Mouse (Mus musculus) midbrain, embryonic 10.5 days (tissue): ENCODE data around the gene Aldh3a2. TPM values are rescaled to one million over a fixed set of nuclear protein-coding genes. Genes with fewer than 3 reads are reported as not detected.
A peak's percentile ranks its signal among the peaks of the same experiment; 100 is the strongest.
"Not testable (repeated sequence)": the region's sequence is repeated elsewhere in the genome, so short reads cannot be mapped to it uniquely, and the experiment has no call there.

ENCODE experiments used
- DNase-seq: peaks from one replicate; pipeline ENCODE4 v3.0.0-alpha.2; 2017; ENCODE audit warnings: low spot score
- H3K27ac ChIP-seq: fragments of 300-500 bp; sonication (generic); replicated peaks from 2 replicates; pipeline ENCODE4 v1.5.1; 2016; ENCODE audit warnings: mild to moderate bottlenecking
- H3K27me3 ChIP-seq: fragments of 300-500 bp; sonication (generic); 2 replicates; pipeline ENCODE4 v1.6.1; 2016; ENCODE audit warnings: low read depth, mild to moderate bottlenecking; ENCODE audit not compliant: poor library complexity, severe bottlenecking
- H3K36me3 ChIP-seq: fragments of 300-500 bp; sonication (generic); 2 replicates; pipeline ENCODE4 v1.6.1; 2016; ENCODE audit warnings: mild to moderate bottlenecking, moderate library complexity
- H3K4me1 ChIP-seq: fragments of 300-500 bp; sonication (generic); 2 replicates; pipeline ENCODE4 v1.6.1; 2016
- H3K4me3 ChIP-seq: fragments of 300-500 bp; sonication (generic); 2 replicates; pipeline ENCODE4 v1.5.1; 2016; ENCODE audit warnings: mild to moderate bottlenecking, moderate library complexity
- H3K9me3 ChIP-seq: fragments of 300-500 bp; sonication (generic); replicated peaks from 2 replicates; pipeline ENCODE4 v1.6.1; 2016; ENCODE audit warnings: mild to moderate bottlenecking
- WGBS: fragments of 180-500 bp; shearing (Covaris S2); methylation state at CpG from one replicate; pipeline ENCODE4 v1.1.7; 2016; 5-methylcytosine and 5-hydroxymethylcytosine counted together
- polyA plus RNA-seq: library from polyadenylated mRNA; unstranded; fragments of >200 nt; fragmentation: Nextera tagmentation; extraction: Ambion mirVana; gene quantifications from 2 replicates; pipeline ENCODE4 v1.2.1, GENCODE M21; 2016

The Aldh3a2 gene
- 19.7 and 22.3 TPM in 2 replicates for polyA plus RNA-seq

- WGBS: 2% methylated on average over 56 of the region's 58 CpGs
- peak; percentile 94 for DNase-seq
- peaks cover 19% of the 10 kb centered on the region for H3K27me3 ChIP-seq
- H3K9me3 ChIP-seq: no peaks in the 10 kb centered on the region
- H3K27ac ChIP-seq: peak within 1 kb of the TSS; percentile 94
- peaks cover 30% of the 10 kb centered on the region for H3K36me3 ChIP-seq
- H3K4me1 ChIP-seq: peaks cover 15% of the 10 kb centered on the region
- H3K4me3 ChIP-seq: peak within 1 kb of the TSS; percentile 83
These were observed at the start of gene Aldh3a2 for GRCm38 (mm10) chr11:61266551-61267533. Gene Aldh3a2, minus strand, starts transcription at chr11:61267464.

GRCm38 (mm10) chr11:61316864-61317263 lies 49.6 kb upstream of the Aldh3a2 start:
- no peak overlapping the region for H3K4me3 ChIP-seq
- no peaks in the 10 kb centered on the region for H3K27me3 ChIP-seq
- 0 out of 2 replicates have a peak, but pooled peaks cover 4% of the 10 kb centered on the region for H3K4me1 ChIP-seq
- H3K9me3 ChIP-seq: no peaks in the 10 kb centered on the region
- no peak for DNase-seq
- H3K36me3 ChIP-seq: no peaks in the 10 kb centered on the region
- 92% methylated on average over 2 of the region's 2 CpGs for WGBS
- H3K27ac ChIP-seq: no peak overlapping the region

GRCm38 (mm10) chr11:61310321-61310720 lies 43.1 kb upstream of the Aldh3a2 start:
- H3K4me1 ChIP-seq: peaks cover 18% of the 10 kb centered on the region
- no peak overlapping the region for H3K4me3 ChIP-seq
- 74% methylated on average over 7 of the region's 7 CpGs for WGBS
- DNase-seq: no peak
- H3K27me3 ChIP-seq: 0 out of 2 replicates have a peak, but pooled peaks cover 7% of the 10 kb centered on the region
- peaks cover 4% of the 10 kb centered on the region; the same call in 1 of the 2 replicates for H3K9me3 ChIP-seq
- no peaks in the 10 kb centered on the region for H3K36me3 ChIP-seq
- no peak overlapping the region for H3K27ac ChIP-seq

GRCm38 (mm10) chr11:61309831-61310230 lies 42.6 kb upstream of the Aldh3a2 start:
- H3K36me3 ChIP-seq: no peaks in the 10 kb centered on the region
- 69% methylated on average over 12 of the region's 12 CpGs for WGBS
- H3K9me3 ChIP-seq: peaks cover 6% of the 10 kb centered on the region; the same call in 1 of the 2 replicates
- DNase-seq: no peak
- no peak overlapping the region for H3K27ac ChIP-seq
- H3K4me1 ChIP-seq: peaks cover 18% of the 10 kb centered on the region
- no peak overlapping the region for H3K4me3 ChIP-seq
- 0 out of 2 replicates have a peak, but pooled peaks cover 7% of the 10 kb centered on the region for H3K27me3 ChIP-seq

GRCm38 (mm10) chr11:61307795-61308194 lies 40.5 kb upstream of the Aldh3a2 start:
- H3K27me3 ChIP-seq: 0 out of 2 replicates have a peak, but pooled peaks cover 7% of the 10 kb centered on the region
- peaks cover 6% of the 10 kb centered on the region; the same call in 1 of the 2 replicates for H3K9me3 ChIP-seq
- H3K27ac ChIP-seq: no peak overlapping the region
- H3K4me1 ChIP-seq: peaks cover 18% of the 10 kb centered on the region
- DNase-seq: no peak
- H3K4me3 ChIP-seq: no peak overlapping the region
- WGBS: 45% methylated on average over 7 of the region's 7 CpGs
- no peaks in the 10 kb centered on the region for H3K36me3 ChIP-seq

GRCm38 (mm10) chr11:61305377-61305776 lies 38.1 kb upstream of the Aldh3a2 start:
- Histone ChIP-seq H3K27me3 (0 out of 2 replicates have a peak, but pooled peaks cover 7% of the 10 kb centered on the region), H3K4me3 (no peak overlapping the region), H3K4me1 (peaks cover 27% of the 10 kb centered on the region), H3K36me3 (no peaks in the 10 kb centered on the region), H3K27ac (no peak overlapping the region), H3K9me3 (peaks cover 6% of the 10 kb centered on the region; the same call in 1 of the 2 replicates)
- WGBS: 77% methylated on average over 4 of the region's 4 CpGs
- no peak for DNase-seq

- not testable (repeated sequence) for DNase-seq, H3K27ac ChIP-seq, H3K9me3 ChIP-seq, H3K4me3 ChIP-seq, H3K27me3 ChIP-seq, H3K36me3 ChIP-seq
- WGBS: 95% methylated on average over 7 of the region's 10 CpGs
- H3K4me1 ChIP-seq: peaks cover 26% of the 10 kb centered on the region
These were observed 37.3 kb upstream of the Aldh3a2 start for GRCm38 (mm10) chr11:61304535-61304934.

GRCm38 (mm10) chr11:61300716-61301392 lies 33.6 kb upstream of the Aldh3a2 start:
- H3K9me3 ChIP-seq: peaks cover 6% of the 10 kb centered on the region; the same call in 1 of the 2 replicates
- H3K36me3 ChIP-seq: no peaks in the 10 kb centered on the region
- DNase-seq: peak; percentile 30
- H3K4me3 ChIP-seq: peak overlapping the region; percentile 34
- 14% methylated on average over 12 of the region's 16 CpGs for WGBS
- H3K27ac ChIP-seq: peak overlapping the region; percentile 80
- no peaks in the 10 kb centered on the region for H3K27me3 ChIP-seq
- H3K4me1 ChIP-seq: peaks cover 35% of the 10 kb centered on the region

GRCm38 (mm10) chr11:61300205-61300604 lies 32.9 kb upstream of the Aldh3a2 start:
- Histone ChIP-seq H3K36me3 (no peaks in the 10 kb centered on the region), H3K9me3 (peaks cover under 1% of the 10 kb centered on the region; the same call in 1 of the 2 replicates), H3K27me3 (no peaks in the 10 kb centered on the region), H3K4me1 (peaks cover 36% of the 10 kb centered on the region), H3K27ac (peak overlapping the region; percentile 80), H3K4me3 (no peak overlapping the region; the same call in 1 of the 2 replicates)
- WGBS: 62% methylated on average over 3 of the region's 3 CpGs
- DNase-seq: no peak

GRCm38 (mm10) chr11:61297901-61298300 lies 30.6 kb upstream of the Aldh3a2 start:
- Histone ChIP-seq H3K4me1 (peaks cover 42% of the 10 kb centered on the region), H3K4me3 (no peak overlapping the region), H3K27me3 (no peaks in the 10 kb centered on the region), H3K9me3 (no peaks in the 10 kb centered on the region; the same call in 1 of the 2 replicates), H3K27ac (no peak overlapping the region), H3K36me3 (no peaks in the 10 kb centered on the region)
- 76% methylated on average over 2 of the region's 2 CpGs for whole genome bisulfite sequencing
- no peak for DNase-seq

GRCm38 (mm10) chr11:61297326-61297725 lies 30.1 kb upstream of the Aldh3a2 start:
- 80% methylated on average over 2 of the region's 2 CpGs for whole genome bisulfite sequencing
- H3K36me3 ChIP-seq: no peaks in the 10 kb centered on the region
- peaks cover 42% of the 10 kb centered on the region for H3K4me1 ChIP-seq
- no peaks in the 10 kb centered on the region for H3K27me3 ChIP-seq
- H3K9me3 ChIP-seq: no peaks in the 10 kb centered on the region; the same call in 1 of the 2 replicates
- DNase-seq: no peak
- no peak overlapping the region for H3K4me3 ChIP-seq
- H3K27ac ChIP-seq: no peak overlapping the region

GRCm38 (mm10) chr11:61296556-61296955 lies 29.3 kb upstream of the Aldh3a2 start:
- no peaks in the 10 kb centered on the region for H3K36me3 ChIP-seq
- H3K27me3 ChIP-seq: no peaks in the 10 kb centered on the region
- H3K27ac ChIP-seq: no peak overlapping the region
- DNase-seq: peak; percentile 17
- peaks cover 36% of the 10 kb centered on the region for H3K4me1 ChIP-seq
- no peaks in the 10 kb centered on the region; the same call in 1 of the 2 replicates for H3K9me3 ChIP-seq
- WGBS: 25% methylated on average over 1 of the region's 1 CpGs
- H3K4me3 ChIP-seq: no peak overlapping the region
